Mouse (Mus musculus) erythroblast, embryonic 14.5 days (primary cell): ENCODE measurements around the gene St6galnac5.

Experiments
- GATA1 ChIP-seq: IDR thresholded peaks from 2 replicates; pipeline ENCODE4 v1.6.1; 2012; ENCODE audit warnings: low read length, inconsistent platforms, mixed read lengths
- TAL1 ChIP-seq: IDR thresholded peaks from 3 replicates; pipeline ENCODE4 v1.6.1; 2012; ENCODE audit warnings: low read length, inconsistent platforms, mixed read lengths

DNA sequence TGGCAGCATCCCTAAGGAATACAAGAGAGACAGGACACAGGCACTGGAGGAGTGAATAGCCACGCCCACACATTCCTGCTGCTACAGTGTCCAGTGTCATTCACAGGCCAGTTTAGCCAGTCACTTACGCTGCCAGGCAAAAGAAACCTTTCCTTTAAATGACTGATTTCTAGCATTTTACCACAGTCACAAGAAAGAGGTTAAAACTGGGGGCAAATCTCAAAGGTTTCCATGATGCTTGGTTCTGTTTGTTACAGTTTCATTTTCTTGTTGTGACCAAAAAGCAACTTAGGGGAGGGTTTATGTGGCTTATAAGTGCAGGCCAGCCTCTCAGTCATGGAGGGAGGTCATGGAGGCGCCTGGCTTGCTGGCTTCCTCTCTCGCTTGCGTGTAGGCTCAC lies 74.4 kb downstream of the St6galnac5 start:
- TF ChIP-seq TAL1 (no peak), GATA1 (no peak)
